Mouse (Mus musculus) embryonic facial prominence, embryonic 10.5 days (tissue): ENCODE results near the gene Ntrk2. TPM values are rescaled to one million over a fixed set of nuclear protein-coding genes. Genes with fewer than 3 reads are reported as not detected.

ENCODE experiments used
- DNase-seq: peaks from one replicate; pipeline ENCODE4 v3.0.0-alpha.2; 2017; ENCODE audit warnings: low spot score
- H3K27ac ChIP-seq: fragments of 300-500 bp; sonication (generic); replicated peaks from 2 replicates; pipeline ENCODE4 v1.5.1; 2016; ENCODE audit warnings: mild to moderate bottlenecking
- H3K27me3 ChIP-seq: fragments of 300-500 bp; sonication (generic); replicated peaks from 2 replicates; pipeline ENCODE4 v1.6.1; 2016; ENCODE audit warnings: low read depth, mild to moderate bottlenecking; ENCODE audit not compliant: poor library complexity, severe bottlenecking
- H3K36me3 ChIP-seq: fragments of 300-500 bp; sonication (generic); replicated peaks from 2 replicates; pipeline ENCODE4 v1.6.1; 2016; ENCODE audit warnings: mild to moderate bottlenecking, moderate library complexity
- H3K4me1 ChIP-seq: fragments of 300-500 bp; sonication (generic); 2 replicates; pipeline ENCODE4 v1.6.1; 2016
- H3K4me3 ChIP-seq: fragments of 300-500 bp; sonication (generic); 2 replicates; pipeline ENCODE4 v1.5.1; 2016; ENCODE audit warnings: mild to moderate bottlenecking, moderate library complexity
- H3K9me3 ChIP-seq: fragments of 300-500 bp; sonication (generic); 2 replicates; pipeline ENCODE4 v1.6.1; 2016; ENCODE audit warnings: mild to moderate bottlenecking
- WGBS: fragments of 180-500 bp; shearing (Covaris S2); methylation state at CpG from one replicate; pipeline ENCODE4 v1.1.7; 2016; 5-methylcytosine and 5-hydroxymethylcytosine counted together
- polyA plus RNA-seq: library from polyadenylated mRNA; unstranded; fragments of >200 nt; fragmentation: Nextera tagmentation; extraction: Ambion mirVana; gene quantifications from 2 replicates; pipeline ENCODE4 v1.2.1, GENCODE M21; 2016

The Ntrk2 gene
- polyA plus RNA-seq, 1 experiment from 2014 or later = 11.5 TPM

- DNase-seq = no peak
- 79% methylated on average over 10 of the region's 10 CpGs for WGBS
- peaks cover 13% of the 10 kb centered on the region for H3K9me3 ChIP-seq
- no peak overlapping the region for H3K4me3 ChIP-seq
- H3K27me3 ChIP-seq = no peaks in the 10 kb centered on the region
- H3K4me1 ChIP-seq = peaks cover 5% of the 10 kb centered on the region; the same call in 1 of the 2 replicates
- no peaks in the 10 kb centered on the region for H3K36me3 ChIP-seq
- no peak overlapping the region for H3K27ac ChIP-seq
Observed at GRCm38 (mm10) chr13:59119596-59120394, 313.4 kb downstream of the Ntrk2 start.

GRCm38 (mm10) chr13:59143141-59143744 is 336.9 kb downstream of the Ntrk2 start:
- Histone ChIP-seq H3K27ac (no peak overlapping the region; the same call in 1 of the 2 replicates), H3K4me3 (no peak overlapping the region), H3K9me3 (no peaks in the 10 kb centered on the region), H3K36me3 (no peaks in the 10 kb centered on the region), H3K4me1 (peaks cover 9% of the 10 kb centered on the region), H3K27me3 (no peaks in the 10 kb centered on the region)
- WGBS = 80% methylated on average over 7 of the region's 7 CpGs
- no peak for DNase-seq

GRCm38 (mm10) chr13:59144321-59144856 is 338.0 kb downstream of the Ntrk2 start:
- no peaks in the 10 kb centered on the region for H3K27me3 ChIP-seq
- H3K27ac ChIP-seq = no peak overlapping the region
- 81% methylated on average over 11 of the region's 11 CpGs for WGBS
- H3K4me1 ChIP-seq = peaks cover 9% of the 10 kb centered on the region
- H3K4me3 ChIP-seq = no peak overlapping the region
- DNase-seq = no peak
- H3K36me3 ChIP-seq = no peaks in the 10 kb centered on the region
- H3K9me3 ChIP-seq = no peaks in the 10 kb centered on the region

GRCm38 (mm10) chr13:59145677-59146555 is 339.5 kb downstream of the Ntrk2 start:
- no peaks in the 10 kb centered on the region for H3K9me3 ChIP-seq
- H3K36me3 ChIP-seq = no peaks in the 10 kb centered on the region
- no peak overlapping the region for H3K4me3 ChIP-seq
- H3K27me3 ChIP-seq = no peaks in the 10 kb centered on the region
- peaks cover 9% of the 10 kb centered on the region for H3K4me1 ChIP-seq
- 63% methylated on average over 21 of the region's 21 CpGs for WGBS
- H3K27ac ChIP-seq = 0 out of 2 replicates have a peak overlapping the region, but pooled peaks have one; percentile 4
- peak; percentile 62 for DNase-seq

DNA sequence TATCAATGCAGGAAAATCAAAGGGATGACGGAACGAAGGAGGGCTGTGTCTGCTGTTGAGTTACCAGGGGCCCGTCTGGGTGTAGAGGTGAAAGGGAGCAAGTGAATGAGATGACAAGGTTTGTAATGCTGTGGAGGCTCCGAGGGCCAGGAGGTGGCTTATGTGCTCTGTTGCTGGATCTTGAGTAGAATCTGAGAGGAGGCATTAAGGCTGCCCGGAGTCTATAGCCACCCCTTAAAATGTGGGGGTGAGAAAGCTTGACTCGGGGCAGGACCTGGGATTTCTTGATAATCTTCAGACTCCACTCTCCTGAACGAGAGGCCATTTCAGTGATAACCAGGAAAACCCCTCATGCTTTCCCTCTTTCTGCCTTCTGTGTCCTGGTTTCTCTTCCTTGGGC is 340.2 kb downstream of the Ntrk2 start:
- H3K27me3 ChIP-seq = no peaks in the 10 kb centered on the region
- no peaks in the 10 kb centered on the region for H3K9me3 ChIP-seq
- no peaks in the 10 kb centered on the region for H3K36me3 ChIP-seq
- WGBS = 91% methylated on average over 7 of the region's 7 CpGs
- H3K4me1 ChIP-seq = peaks cover 9% of the 10 kb centered on the region
- no peak overlapping the region for H3K27ac ChIP-seq
- no peak overlapping the region for H3K4me3 ChIP-seq
- DNase-seq = no peak

DNA sequence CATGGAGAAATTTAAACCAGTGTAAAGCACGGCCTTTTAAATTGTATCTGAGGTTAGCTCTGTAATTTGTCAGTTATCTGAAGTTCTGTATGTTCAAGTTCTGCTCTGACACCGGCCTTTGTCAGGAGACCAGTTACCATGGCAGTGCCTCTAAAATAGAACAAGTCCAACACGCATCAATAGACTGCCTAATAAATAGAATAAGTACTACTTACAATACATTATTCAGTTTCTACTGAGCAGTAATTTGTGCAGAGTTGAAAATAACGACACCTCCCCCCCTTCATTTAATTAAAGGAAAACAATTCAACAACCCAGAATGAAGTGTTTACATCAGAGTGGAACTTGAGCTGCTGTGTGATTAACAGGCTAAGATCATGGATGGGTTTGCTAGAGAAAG is 341.6 kb downstream of the Ntrk2 start:
- H3K9me3 ChIP-seq = no peaks in the 10 kb centered on the region
- WGBS = 81% methylated on average over 4 of the region's 4 CpGs
- H3K4me3 ChIP-seq = no peak overlapping the region
- H3K36me3 ChIP-seq = no peaks in the 10 kb centered on the region
- DNase-seq = no peak
- H3K4me1 ChIP-seq = peaks cover 9% of the 10 kb centered on the region
- H3K27ac ChIP-seq = no peak overlapping the region
- H3K27me3 ChIP-seq = no peaks in the 10 kb centered on the region

DNA sequence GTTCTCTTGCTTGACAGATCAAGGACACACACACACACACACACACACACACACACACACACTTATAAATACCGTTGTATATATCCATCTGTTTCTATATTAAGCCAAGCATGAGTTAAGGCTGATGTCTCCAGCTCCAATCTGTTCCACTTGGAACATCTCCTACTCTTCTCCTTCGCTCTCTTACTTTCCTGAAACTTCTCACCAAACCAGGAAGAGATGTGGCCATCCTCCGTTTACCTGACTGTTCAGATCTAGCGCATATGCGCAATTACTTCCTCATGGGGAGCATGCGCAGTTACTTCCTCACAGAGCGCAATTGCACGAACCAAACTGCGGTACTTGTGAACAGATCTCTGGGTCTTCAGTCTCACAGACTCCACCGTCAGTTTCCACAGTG is 342.4 kb downstream of the Ntrk2 start:
- WGBS = 86% methylated on average over 10 of the region's 10 CpGs
- Histone ChIP-seq H3K9me3 (no peaks in the 10 kb centered on the region), H3K36me3 (no peaks in the 10 kb centered on the region), H3K27me3 (no peaks in the 10 kb centered on the region), H3K4me3 (no peak overlapping the region), H3K4me1 (peaks cover 9% of the 10 kb centered on the region), H3K27ac (no peak overlapping the region)
- DNase-seq = no peak

GRCm38 (mm10) chr13:59164015-59164414 is 357.6 kb downstream of the Ntrk2 start:
- Histone ChIP-seq H3K4me1 (no peaks in the 10 kb centered on the region), H3K27ac (no peak overlapping the region), H3K9me3 (no peaks in the 10 kb centered on the region), H3K36me3 (no peaks in the 10 kb centered on the region), H3K27me3 (no peaks in the 10 kb centered on the region), H3K4me3 (no peak overlapping the region)
- DNase-seq = no peak
- 82% methylated on average over 8 of the region's 8 CpGs for WGBS

DNA sequence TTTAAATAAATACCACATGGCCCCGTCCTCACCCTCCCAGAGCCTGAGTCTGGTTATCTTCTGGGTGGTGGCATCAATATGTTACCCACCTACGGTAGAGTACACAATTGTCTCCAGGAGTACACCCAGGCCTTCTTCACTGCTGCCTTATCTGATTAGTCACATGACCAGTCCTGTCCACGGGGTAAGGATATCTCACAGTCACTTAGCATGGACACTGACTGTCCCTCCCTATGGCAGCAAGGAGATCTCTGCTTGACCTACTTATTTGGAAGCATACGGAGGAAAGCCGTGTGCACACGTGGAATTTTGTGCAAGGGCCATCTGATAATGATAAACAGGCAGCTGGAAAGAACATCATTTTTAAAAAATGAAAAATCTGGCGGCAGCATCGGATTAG is 367.5 kb downstream of the Ntrk2 start:
- 84% methylated on average over 8 of the region's 8 CpGs for WGBS
- Histone ChIP-seq H3K9me3 (no peaks in the 10 kb centered on the region), H3K4me3 (no peak overlapping the region), H3K27me3 (no peaks in the 10 kb centered on the region), H3K4me1 (no peaks in the 10 kb centered on the region), H3K27ac (no peak overlapping the region), H3K36me3 (no peaks in the 10 kb centered on the region)
- no peak for DNase-seq

DNA sequence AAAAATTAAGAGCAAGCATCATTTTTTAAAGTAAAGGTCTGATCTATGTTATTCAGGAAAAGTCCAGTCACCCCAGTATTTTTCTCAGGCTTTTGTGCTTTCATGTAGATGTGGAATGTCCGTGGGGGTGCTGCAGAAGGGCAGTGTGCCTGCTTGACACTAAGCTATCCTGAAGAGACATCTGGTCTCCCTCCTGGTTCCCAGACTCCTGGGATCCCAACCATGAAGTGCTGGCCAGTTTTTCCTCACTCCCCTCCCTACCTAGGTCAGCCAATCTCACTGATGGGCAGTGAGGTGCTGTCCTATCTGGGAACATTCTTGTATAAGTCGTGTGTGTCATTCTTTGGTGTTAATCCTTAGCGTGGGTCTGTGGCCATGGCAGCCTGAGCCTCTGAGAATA is 369.7 kb downstream of the Ntrk2 start:
- no peak overlapping the region for H3K27ac ChIP-seq
- no peaks in the 10 kb centered on the region for H3K4me1 ChIP-seq
- no peaks in the 10 kb centered on the region for H3K36me3 ChIP-seq
- WGBS = 82% methylated on average over 3 of the region's 3 CpGs
- no peaks in the 10 kb centered on the region for H3K9me3 ChIP-seq
- H3K4me3 ChIP-seq = no peak overlapping the region
- no peaks in the 10 kb centered on the region for H3K27me3 ChIP-seq
- no peak for DNase-seq

DNA sequence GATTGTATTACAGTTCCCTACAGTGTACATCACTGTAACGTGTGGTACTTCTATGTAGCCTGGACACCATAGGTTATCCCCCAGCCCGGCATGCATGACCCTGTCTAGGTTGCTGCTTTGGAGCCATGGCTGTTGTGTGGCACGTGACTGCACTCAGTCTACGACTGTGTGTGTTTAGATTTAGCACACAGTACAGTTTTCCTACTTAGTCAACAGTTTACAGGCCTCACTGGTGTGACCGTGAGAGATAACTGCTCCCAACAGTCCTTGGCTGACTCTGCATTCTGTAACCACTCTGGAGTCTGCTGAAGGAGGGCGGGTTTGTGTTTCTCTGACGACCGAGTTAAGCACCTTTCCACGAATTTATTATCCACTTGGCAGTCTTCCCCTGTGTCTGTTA is 370.1 kb downstream of the Ntrk2 start:
- H3K27me3 ChIP-seq = no peaks in the 10 kb centered on the region
- no peaks in the 10 kb centered on the region for H3K9me3 ChIP-seq
- WGBS = 87% methylated on average over 9 of the region's 9 CpGs
- no peaks in the 10 kb centered on the region for H3K36me3 ChIP-seq
- H3K4me3 ChIP-seq = no peak overlapping the region
- no peak for DNase-seq
- H3K27ac ChIP-seq = 0 out of 2 replicates have a peak overlapping the region, but pooled peaks have one; percentile 12
- no peaks in the 10 kb centered on the region for H3K4me1 ChIP-seq

DNA sequence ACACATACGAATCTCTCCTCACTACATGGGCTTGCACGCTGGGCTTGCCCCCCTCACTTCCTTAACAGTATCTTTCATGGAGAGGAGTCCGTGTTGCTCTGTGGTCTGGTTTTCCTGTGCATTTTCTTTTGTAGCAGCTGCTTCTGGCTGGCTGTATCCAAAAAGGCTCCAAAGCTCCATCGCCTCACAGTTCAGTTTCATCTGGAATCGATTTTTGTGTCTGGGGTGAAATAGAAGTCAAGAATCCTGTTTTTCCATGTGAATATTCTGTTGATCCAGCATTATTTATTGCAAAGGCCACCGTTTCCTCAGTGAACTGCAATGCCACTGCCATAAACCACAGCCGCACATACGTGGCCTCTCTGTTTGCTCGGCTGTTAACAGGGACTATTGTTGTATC is 370.6 kb downstream of the Ntrk2 start:
- no peak overlapping the region for H3K27ac ChIP-seq
- H3K4me3 ChIP-seq = no peak overlapping the region
- H3K36me3 ChIP-seq = no peaks in the 10 kb centered on the region
- WGBS = 76% methylated on average over 9 of the region's 9 CpGs
- DNase-seq = no peak
- H3K4me1 ChIP-seq = no peaks in the 10 kb centered on the region
- H3K27me3 ChIP-seq = no peaks in the 10 kb centered on the region
- H3K9me3 ChIP-seq = no peaks in the 10 kb centered on the region
